Mouse (Mus musculus) liver, embryonic 11.5 days (tissue): ENCODE measurements at regions not wholly inside any gene's neighbourhood (a gene's known extent, or its start where the extent isn't known, plus 50 kb on each side); places are given as distances from the start of the nearest gene placed in this dataset.

Experiments used
- ATAC-seq: fragments of 200-750 bp; cut with Nextera tagmentation; replicated peaks from 2 replicates; pipeline ENCODE4 v1.8.0; 2017; ENCODE audit warnings: moderate number of reproducible peaks, mild to moderate bottlenecking, moderate TSS enrichment, moderate library complexity; ENCODE audit not compliant: low FRiP score
- DNase-seq: peaks from one replicate; pipeline ENCODE4 v3.0.0-alpha.2; 2017; ENCODE audit warnings: low spot score
- H3K27ac ChIP-seq: fragments of 300-500 bp; sonication (generic); 2 replicates; pipeline ENCODE4 v1.5.1; 2014; ENCODE audit warnings: mild to moderate bottlenecking, low read depth, low read length, control low read depth
- H3K27me3 ChIP-seq: fragments of 300-500 bp; sonication (generic); replicated peaks from 2 replicates; pipeline ENCODE4 v1.6.1; 2014; ENCODE audit warnings: low read length, mixed read lengths; ENCODE audit not compliant: control insufficient read depth, insufficient read depth
- H3K36me3 ChIP-seq: fragments of 300-500 bp; sonication (generic); 2 replicates; pipeline ENCODE4 v1.6.1; 2014; ENCODE audit warnings: mild to moderate bottlenecking, low read length, moderate library complexity, mixed read lengths; ENCODE audit not compliant: control insufficient read depth, insufficient read depth
- H3K4me1 ChIP-seq: fragments of 300-500 bp; sonication (generic); replicated peaks from 2 replicates; pipeline ENCODE4 v1.6.1; 2014; ENCODE audit warnings: low read length, mixed read lengths; ENCODE audit not compliant: control insufficient read depth, insufficient read depth
- H3K4me2 ChIP-seq: fragments of 300-500 bp; sonication (generic); 2 replicates; pipeline ENCODE4 v1.6.1; 2014; ENCODE audit warnings: mild to moderate bottlenecking, control low read depth, moderate library complexity
- H3K4me3 ChIP-seq: fragments of 300-500 bp; sonication (generic); 2 replicates; pipeline ENCODE4 v1.5.1; 2014; ENCODE audit warnings: low read depth, low read length, control low read depth
- H3K9ac ChIP-seq: fragments of 300-500 bp; sonication (generic); 2 replicates; pipeline ENCODE4 v1.6.1; 2014; ENCODE audit warnings: low read depth, low read length, control low read depth
- H3K9me3 ChIP-seq: fragments of 300-500 bp; sonication (generic); 2 replicates; pipeline ENCODE4 v1.6.1; 2016; ENCODE audit warnings: low read length, inconsistent platforms, mixed read lengths; ENCODE audit not compliant: control insufficient read depth
- WGBS: fragments of 180-500 bp; shearing (Covaris S2); extraction: QIAGEN DNeasy Blood & Tissue Kit; methylation state at CpG from one replicate; pipeline ENCODE4 v1.1.7; 2014; 5-methylcytosine and 5-hydroxymethylcytosine counted together

- WGBS = 37% methylated on average over 10 of the region's 10 CpGs
- no peak for DNase-seq
- ATAC-seq = no peak
These were observed 264.0 kb downstream of the H2al1j start for GRCm38 (mm10) chrX:11591391-11592187.

GRCm38 (mm10) chrX:11594542-11594941 is 266.9 kb downstream of the H2al1j start:
- 47% methylated on average over 3 of the region's 3 CpGs for WGBS
- H3K27me3 ChIP-seq = peaks cover 19% of the 10 kb centered on the region
- no peak for DNase-seq
- no peak for ATAC-seq
- H3K27ac ChIP-seq = no peak overlapping the region
- H3K4me1 ChIP-seq = no peaks in the 10 kb centered on the region
- H3K9ac ChIP-seq = no peak overlapping the region
- H3K4me2 ChIP-seq = no peak overlapping the region
- no peaks in the 10 kb centered on the region for H3K9me3 ChIP-seq
- H3K4me3 ChIP-seq = no peak overlapping the region
- H3K36me3 ChIP-seq = no peaks in the 10 kb centered on the region

More at GRCm38 (mm10) chrX:11591391-11592187, 264.0 kb downstream of the H2al1j start:
- Histone ChIP-seq H3K27ac (no peak overlapping the region), H3K36me3 (no peaks in the 10 kb centered on the region), H3K4me2 (no peak overlapping the region), H3K4me1 (no peaks in the 10 kb centered on the region), H3K27me3 (peaks cover 18% of the 10 kb centered on the region), H3K4me3 (no peak overlapping the region), H3K9ac (no peak overlapping the region), H3K9me3 (no peaks in the 10 kb centered on the region)

- no peaks in the 10 kb centered on the region for H3K4me1 ChIP-seq
- DNase-seq = no peak
- no peak for ATAC-seq
- H3K9ac ChIP-seq = no peak overlapping the region
- H3K4me3 ChIP-seq = no peak overlapping the region
- H3K36me3 ChIP-seq = no peaks in the 10 kb centered on the region
- H3K27ac ChIP-seq = no peak overlapping the region
- no peaks in the 10 kb centered on the region for H3K9me3 ChIP-seq
- WGBS = 82% methylated on average over 7 of the region's 7 CpGs
- H3K4me2 ChIP-seq = no peak overlapping the region
- peaks cover 3% of the 10 kb centered on the region for H3K27me3 ChIP-seq
These were observed 269.9 kb downstream of the H2al1j start for GRCm38 (mm10) chrX:11597548-11597947.

GRCm38 (mm10) chrX:11614237-11614636 is 286.6 kb downstream of the H2al1j start:
- Histone ChIP-seq H3K4me1 (no peaks in the 10 kb centered on the region), H3K27me3 (no peaks in the 10 kb centered on the region; the same call in 1 of the 2 replicates), H3K9me3 (no peaks in the 10 kb centered on the region), H3K4me2 (no peak overlapping the region), H3K9ac (no peak overlapping the region), H3K27ac (no peak overlapping the region), H3K4me3 (no peak overlapping the region), H3K36me3 (no peaks in the 10 kb centered on the region)
- ATAC-seq = no peak
- 53% methylated on average over 8 of the region's 8 CpGs for WGBS
- no peak for DNase-seq

- 64% methylated on average over 19 of the region's 19 CpGs for WGBS
These were observed 293.6 kb downstream of the H2al1j start for GRCm38 (mm10) chrX:11621045-11621763.

GRCm38 (mm10) chrX:11626274-11626878 is 298.8 kb downstream of the H2al1j start:
- 60% methylated on average over 10 of the region's 10 CpGs for WGBS
- Histone ChIP-seq H3K4me3 (no peak overlapping the region), H3K4me2 (no peak overlapping the region), H3K9me3 (no peaks in the 10 kb centered on the region), H3K4me1 (no peaks in the 10 kb centered on the region), H3K27me3 (peaks cover 3% of the 10 kb centered on the region; the same call in 1 of the 2 replicates), H3K27ac (no peak overlapping the region), H3K9ac (no peak overlapping the region), H3K36me3 (no peaks in the 10 kb centered on the region)
- ATAC-seq = no peak
- DNase-seq = no peak

More at GRCm38 (mm10) chrX:11621045-11621763, 293.6 kb downstream of the H2al1j start:
- Histone ChIP-seq H3K27me3 (peaks cover 3% of the 10 kb centered on the region), H3K4me3 (no peak overlapping the region), H3K4me2 (no peak overlapping the region), H3K9ac (no peak overlapping the region), H3K4me1 (no peaks in the 10 kb centered on the region), H3K36me3 (no peaks in the 10 kb centered on the region), H3K9me3 (no peaks in the 10 kb centered on the region), H3K27ac (no peak overlapping the region)
- ATAC-seq (no peak), DNase-seq (no peak)

GRCm38 (mm10) chrX:11629362-11629761 is 301.7 kb downstream of the H2al1j start:
- Histone ChIP-seq H3K36me3 (no peaks in the 10 kb centered on the region), H3K4me3 (no peak overlapping the region), H3K9me3 (no peaks in the 10 kb centered on the region), H3K4me2 (no peak overlapping the region), H3K9ac (no peak overlapping the region), H3K27me3 (peaks cover 5% of the 10 kb centered on the region; the same call in 1 of the 2 replicates), H3K4me1 (no peaks in the 10 kb centered on the region), H3K27ac (no peak overlapping the region)
- 53% methylated on average over 2 of the region's 2 CpGs for WGBS
- no peak for ATAC-seq
- DNase-seq = no peak

GRCm38 (mm10) chrX:11629906-11630305 is 302.3 kb downstream of the H2al1j start:
- WGBS = 0% methylated on average over 1 of the region's 1 CpGs
- DNase-seq (no peak), ATAC-seq (no peak)
- no peak overlapping the region for H3K9ac ChIP-seq
- no peaks in the 10 kb centered on the region for H3K36me3 ChIP-seq
- no peak overlapping the region for H3K27ac ChIP-seq
- H3K4me3 ChIP-seq = no peak overlapping the region
- H3K4me1 ChIP-seq = no peaks in the 10 kb centered on the region
- H3K9me3 ChIP-seq = no peaks in the 10 kb centered on the region
- no peak overlapping the region for H3K4me2 ChIP-seq
- H3K27me3 ChIP-seq = peaks cover 5% of the 10 kb centered on the region; the same call in 1 of the 2 replicates
